Mouse (Mus musculus) liver, adult 2 months (tissue): ENCODE results near the gene Gm9913. TPM values are rescaled to one million over a fixed set of nuclear protein-coding genes. Genes with fewer than 3 reads are reported as not detected.
A peak's percentile ranks its signal among the peaks of the same experiment; 100 is the strongest.

Experiments used
- DNase-seq: peaks from one replicate; pipeline ENCODE4 v3.0.0-alpha.2; 2011; ENCODE audit warnings: low read depth, low spot score; ENCODE audit errors: extremely low read depth
- H3K27ac ChIP-seq: fragments of 200-500 bp; replicated peaks from 2 replicates; pipeline ENCODE4 v1.5.1; 2012; ENCODE audit warnings: low read depth, mild to moderate bottlenecking, control low read depth, inconsistent platforms, low read length; ENCODE audit not compliant: insufficient read depth
- H3K27me3 ChIP-seq: fragments of 200-500 bp; 2 replicates; pipeline ENCODE4 v1.6.1; 2012; ENCODE audit warnings: mild to moderate bottlenecking, moderate library complexity, low read length, inconsistent platforms; ENCODE audit not compliant: control insufficient read depth, insufficient read depth
- H3K36me3 ChIP-seq: fragments of 200-500 bp; 2 replicates; pipeline ENCODE4 v1.6.1; 2012; ENCODE audit warnings: low read length, inconsistent platforms; ENCODE audit not compliant: control insufficient read depth, insufficient read depth
- H3K4me1 ChIP-seq: fragments of 200-500 bp; 2 replicates; pipeline ENCODE4 v1.6.1; 2011; ENCODE audit warnings: low read length; ENCODE audit not compliant: control insufficient read depth, insufficient read depth
- H3K4me3 ChIP-seq: fragments of 200-500 bp; 2 replicates; pipeline ENCODE4 v1.5.1; 2011; ENCODE audit warnings: low read depth, mild to moderate bottlenecking, control low read depth, low read length, moderate library complexity; ENCODE audit not compliant: insufficient read depth
- H3K79me2 ChIP-seq: fragments of 200-500 bp; 2 replicates; pipeline ENCODE4 v1.6.1; 2012; ENCODE audit warnings: inconsistent platforms, mild to moderate bottlenecking, low read length, moderate library complexity; ENCODE audit not compliant: control insufficient read depth, insufficient read depth
- H3K9ac ChIP-seq: fragments of 200-500 bp; 2 replicates; pipeline ENCODE4 v1.6.1; 2012; ENCODE audit warnings: low read depth, mild to moderate bottlenecking, control low read depth, inconsistent platforms, low read length
- CTCF ChIP-seq: fragments of 200-500 bp; IDR thresholded peaks from 2 replicates; pipeline ENCODE4 v1.5.1; 2011; ENCODE audit warnings: low read depth, low read length, control low read depth
- POLR2A ChIP-seq: fragments of 200-500 bp; IDR thresholded peaks from 2 replicates; pipeline ENCODE4 v1.6.1; 2011; ENCODE audit warnings: low read length, control low read depth; ENCODE audit not compliant: insufficient read depth; ENCODE audit errors: extremely low read depth
- WGBS: fragments of 180-500 bp; shearing (Covaris S2); methylation state at CpG from one replicate; pipeline ENCODE4 v1.1.7; 2018; 5-methylcytosine and 5-hydroxymethylcytosine counted together
- polyA plus RNA-seq: library from polyadenylated mRNA; depleted of rRNA; stranded (reverse); fragments of >200 nt; gene quantifications from 2 replicates; pipeline ENCODE4 v1.2.3, GENCODE M21; 2012; rRNA removed
- total RNA-seq: library from RNA; depleted of rRNA; stranded (reverse); fragments of >200 nt; gene quantifications from 2 replicates; pipeline ENCODE4 v1.2.3, GENCODE M21; 2014; rRNA removed

Gene Gm9913
- total RNA-seq (not detected in 2 replicates), polyA plus RNA-seq (not detected in 2 replicates)

DNA sequence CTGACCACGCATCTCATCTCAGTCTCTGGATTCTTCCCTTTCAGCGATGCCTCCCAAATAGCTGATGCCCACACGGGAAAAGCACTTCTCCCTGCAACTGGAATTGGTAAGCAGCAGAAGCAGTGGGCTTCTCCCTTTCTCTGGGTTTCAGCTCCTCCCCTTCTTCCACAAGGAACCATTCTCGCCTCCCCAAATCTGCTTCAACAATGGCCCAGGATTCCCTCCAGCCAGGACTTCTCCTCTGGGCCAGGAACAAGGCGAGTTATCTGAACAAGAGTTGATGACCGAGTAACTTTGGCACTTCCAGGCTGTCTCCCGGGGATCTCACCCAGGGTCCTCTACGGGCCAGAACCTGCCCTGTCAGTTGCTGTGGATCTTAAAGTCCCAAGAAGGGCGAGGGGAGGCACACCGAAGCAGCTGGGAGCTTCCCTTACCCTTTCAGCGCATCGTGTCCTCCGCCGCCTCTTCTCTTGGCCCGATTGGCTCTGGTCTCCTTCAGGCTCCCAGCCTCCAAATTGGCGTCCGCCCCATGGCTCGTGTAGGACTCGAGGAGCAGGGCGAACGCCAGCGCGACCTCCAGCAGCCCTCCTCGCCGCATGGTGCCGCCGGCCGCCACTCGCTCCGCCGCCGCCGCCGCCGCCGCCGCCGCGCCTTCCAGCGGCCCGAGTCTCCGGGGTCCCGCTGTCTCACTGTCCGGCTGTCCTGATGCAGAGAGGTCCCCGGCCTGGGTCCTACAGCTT, at the start of gene Gm9913:
Gm9913 (plus strand) TSS at position 84 of the 740 bp plus-strand sequence.
- Histone ChIP-seq H3K27ac (peak within 1 kb of the TSS; percentile 41; the same call in 1 of the 2 replicates), H3K9ac (peak within 1 kb of the TSS; percentile 5), H3K79me2 (no peaks in the 10 kb centered on the region), H3K27me3 (peaks cover 5% of the 10 kb centered on the region; the same call in 1 of the 2 replicates), H3K4me3 (peak within 1 kb of the TSS; percentile 75), H3K36me3 (no peaks in the 10 kb centered on the region), H3K4me1 (no peaks in the 10 kb centered on the region)
- DNase-seq: no peak
- TF ChIP-seq POLR2A (no peak), CTCF (no peak)
- 3% methylated on average over 45 of the region's 45 CpGs for WGBS

DNA sequence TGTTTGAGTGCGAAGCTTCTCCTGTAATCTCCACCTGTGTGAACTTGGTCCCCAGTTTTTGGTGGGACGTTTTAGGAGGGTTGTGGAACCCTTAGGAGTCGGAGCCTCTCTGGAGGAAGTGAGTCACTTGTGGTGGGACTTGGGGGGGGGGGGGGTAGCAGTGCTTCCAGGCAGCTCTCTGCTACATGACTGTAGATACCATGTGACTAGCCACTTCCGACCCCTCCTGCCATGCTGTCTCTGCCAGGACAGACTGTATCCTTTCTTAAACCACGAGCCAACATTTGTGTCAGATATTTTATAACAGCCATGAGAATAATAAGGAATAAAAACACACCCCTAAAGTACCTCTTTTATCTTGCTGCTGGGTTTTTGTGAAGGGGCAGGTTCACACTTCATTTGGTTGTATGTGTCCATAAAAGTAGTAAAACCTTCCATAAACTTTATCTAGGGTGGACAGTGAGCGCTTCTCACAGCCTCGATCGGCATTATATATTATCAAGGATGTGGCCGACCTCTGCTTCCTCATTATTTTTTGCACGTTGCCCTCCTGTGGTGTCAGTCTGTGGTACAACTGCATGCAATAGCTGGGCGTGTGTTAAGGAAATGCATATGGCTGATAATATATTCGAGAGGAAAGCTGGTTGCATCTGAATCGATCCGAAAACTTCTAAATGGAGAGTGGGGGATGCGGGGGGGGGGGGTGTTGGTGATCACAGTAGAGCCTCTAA, 48.7 kb upstream of the Gm9913 start:
- Histone ChIP-seq H3K4me3 (no peak overlapping the region), H3K27me3 (no peaks in the 10 kb centered on the region), H3K79me2 (no peaks in the 10 kb centered on the region), H3K27ac (no peak overlapping the region), H3K36me3 (no peaks in the 10 kb centered on the region), H3K9ac (no peak overlapping the region), H3K4me1 (no peaks in the 10 kb centered on the region)
- DNase-seq: no peak
- 63% methylated on average over 15 of the region's 15 CpGs for WGBS
- TF ChIP-seq POLR2A: no peak
- TF ChIP-seq CTCF: no peak

DNA sequence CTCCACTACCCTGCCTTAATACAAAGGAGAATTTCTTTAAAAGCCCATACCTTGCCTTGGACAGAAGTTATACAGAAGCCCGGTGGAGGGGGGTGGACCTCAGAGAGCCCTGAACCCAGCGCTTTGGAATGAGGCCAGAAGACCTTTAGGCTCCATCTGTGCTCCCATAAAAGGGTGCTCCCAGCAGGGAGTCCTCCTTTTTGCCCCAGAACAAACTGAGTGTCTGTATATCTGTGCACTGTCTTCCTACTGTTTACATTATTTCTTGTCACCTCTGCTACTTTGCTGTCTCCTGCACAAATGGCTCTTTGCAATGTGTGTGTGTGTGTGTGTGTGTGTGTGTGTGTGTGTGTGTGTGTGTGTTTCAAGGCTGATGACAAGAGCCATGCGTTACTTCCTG, 45.8 kb upstream of the Gm9913 start:
- H3K4me1 ChIP-seq: no peaks in the 10 kb centered on the region
- H3K27ac ChIP-seq: no peak overlapping the region
- H3K79me2 ChIP-seq: no peaks in the 10 kb centered on the region
- H3K27me3 ChIP-seq: no peaks in the 10 kb centered on the region
- TF ChIP-seq POLR2A (no peak), CTCF (no peak)
- no peak for DNase-seq
- H3K9ac ChIP-seq: no peak overlapping the region
- WGBS: 67% methylated on average over 3 of the region's 3 CpGs
- no peak overlapping the region for H3K4me3 ChIP-seq
- no peaks in the 10 kb centered on the region for H3K36me3 ChIP-seq

DNA sequence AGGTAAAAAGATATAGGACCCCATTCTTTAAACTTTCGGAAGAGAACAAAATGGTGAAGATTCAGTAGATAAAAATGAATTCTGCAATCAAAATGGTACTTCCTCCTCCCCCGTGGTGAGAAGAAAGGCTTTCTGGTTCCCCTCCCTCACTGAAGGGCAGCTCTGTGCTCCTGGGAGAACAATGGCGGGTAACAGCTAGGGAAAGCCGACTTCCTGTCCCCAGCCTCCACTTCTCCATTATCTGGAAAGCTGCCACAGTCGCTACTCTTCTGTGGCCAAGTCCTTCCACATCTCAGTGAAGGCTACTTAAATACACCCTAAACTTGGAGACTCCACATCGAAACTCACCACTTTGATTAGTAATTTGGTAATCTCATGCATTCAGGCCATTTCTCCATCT, 40.9 kb upstream of the Gm9913 start:
- Histone ChIP-seq H3K27me3 (no peaks in the 10 kb centered on the region), H3K79me2 (no peaks in the 10 kb centered on the region), H3K36me3 (no peaks in the 10 kb centered on the region), H3K27ac (no peak overlapping the region), H3K9ac (no peak overlapping the region), H3K4me3 (no peak overlapping the region), H3K4me1 (no peaks in the 10 kb centered on the region)
- 74% methylated on average over 6 of the region's 6 CpGs for WGBS
- no peak for DNase-seq
- no peak for TF ChIP-seq POLR2A
- TF ChIP-seq CTCF: no peak

DNA sequence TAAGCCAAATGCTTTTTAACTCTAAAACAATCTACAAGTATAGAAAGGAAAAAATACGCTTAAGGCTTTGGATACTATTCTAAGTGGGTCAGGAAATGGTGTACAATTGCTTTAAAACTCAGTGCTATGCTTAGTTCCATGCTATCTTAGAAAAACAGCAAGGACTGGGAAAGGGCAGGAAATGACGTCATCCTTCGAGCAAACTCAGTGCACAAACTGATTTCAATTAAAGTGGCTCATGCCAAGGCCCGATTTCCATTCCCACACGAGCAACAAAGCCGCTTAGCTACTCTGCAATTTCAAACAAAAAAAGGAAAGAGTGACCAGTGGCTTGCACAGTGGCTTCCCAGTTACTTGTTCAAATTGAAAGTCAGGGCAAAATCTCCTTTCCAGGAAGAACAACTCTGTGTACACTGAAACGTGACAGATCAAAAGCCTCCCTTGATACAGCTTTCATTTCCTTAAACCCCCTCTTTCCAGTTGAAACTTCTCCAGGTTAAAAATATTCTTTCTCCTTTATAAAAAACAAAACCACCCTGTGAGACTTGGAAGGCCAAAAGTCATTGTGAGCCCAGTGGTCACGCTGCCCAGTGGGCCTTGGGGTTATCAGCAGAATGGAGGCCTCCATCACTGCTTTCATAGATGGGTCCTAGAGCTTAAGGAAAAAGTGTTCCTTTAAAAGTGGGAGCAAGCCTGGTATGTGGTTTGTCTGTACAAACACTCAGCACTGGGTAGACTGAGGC, 34.2 kb upstream of the Gm9913 start:
- Histone ChIP-seq H3K4me1 (no peaks in the 10 kb centered on the region; the same call in 1 of the 2 replicates), H3K27me3 (no peaks in the 10 kb centered on the region), H3K27ac (peak overlapping the region; percentile 79), H3K79me2 (no peaks in the 10 kb centered on the region), H3K4me3 (no peak overlapping the region), H3K9ac (no peak overlapping the region), H3K36me3 (no peaks in the 10 kb centered on the region)
- TF ChIP-seq CTCF: no peak
- 45% methylated on average over 8 of the region's 8 CpGs for WGBS
- DNase-seq: peak; percentile 33

DNA sequence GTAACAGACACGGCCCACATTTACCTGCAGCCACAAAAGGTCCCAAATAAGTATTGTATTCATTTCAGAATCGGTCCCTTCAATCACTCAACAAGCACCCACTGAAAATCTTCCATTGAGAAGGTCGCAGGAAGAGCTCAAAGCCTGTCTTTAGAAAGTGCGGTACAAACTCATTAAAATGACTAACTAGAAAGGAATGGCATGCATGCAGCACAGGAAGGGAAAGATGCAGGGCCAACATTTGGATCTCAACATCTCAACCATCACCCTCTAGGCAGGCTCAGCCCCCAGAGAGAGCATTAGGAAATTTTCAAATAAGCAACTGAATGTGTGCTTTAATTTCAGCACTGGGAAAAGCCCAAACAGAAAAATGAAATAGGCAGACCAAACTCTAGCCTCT, 33.2 kb upstream of the Gm9913 start:
- no peaks in the 10 kb centered on the region for H3K79me2 ChIP-seq
- 86% methylated on average over 4 of the region's 4 CpGs for WGBS
- H3K4me3 ChIP-seq: no peak overlapping the region
- H3K27ac ChIP-seq: no peak overlapping the region
- H3K9ac ChIP-seq: no peak overlapping the region
- peaks cover 3% of the 10 kb centered on the region; the same call in 1 of the 2 replicates for H3K4me1 ChIP-seq
- no peaks in the 10 kb centered on the region for H3K27me3 ChIP-seq
- TF ChIP-seq CTCF (no peak), POLR2A (no peak)
- no peak for DNase-seq
- H3K36me3 ChIP-seq: no peaks in the 10 kb centered on the region
